Mouse (Mus musculus): Measurements from ENCODE around the gene Itfg2. TPM values are rescaled to one million over a fixed set of nuclear protein-coding genes. Genes with fewer than 3 reads are reported as not detected.
A peak's percentile ranks its signal among the peaks of the same experiment; 100 is the strongest.

Gene Itfg2
- total and polyA plus RNA-seq, 3 experiments, result 8.0 to 45.1 (median 17.9) TPM

GRCm38 (mm10) chr6:128364721-128365120, 60.0 kb downstream of the Itfg2 start:
- peaks cover 46% of the 10 kb centered on the region for H3K79me2 ChIP-seq (replicated peaks; ENCODE audit: control insufficient read depth, extremely low read depth, insufficient read depth, poor library complexity, severe bottlenecking)
- in situ Hi-C loops (cut with MboI; ENCODE audit: low pct_ligation_motif_present, low pct_unique_long_range_greater_than_20kb, low sequenced_read_pairs), result loop anchor here (5.0 kb wide), 1 partner anchor 48 kb away; no protein-coding TSS in a partner anchor
- no peaks in the 10 kb centered on the region for H3K9me3 ChIP-seq (replicated peaks; ENCODE audit: low read length)
- dilution Hi-C loops (cut with MboI; ENCODE audit: extremely low pct_ligation_motif_present, extremely low pct_unique_long_range_greater_than_20kb, low sequenced_read_pairs), result no loop called here
- TF ChIP-seq HCFC1 (IDR thresholded peaks at IDR 0.05; ENCODE audit: low read depth, low read length), result no peak
- TF ChIP-seq MAX (IDR thresholded peaks at IDR 0.05; ENCODE audit: low read length), result no peak
- no peak for TF ChIP-seq CHD1 (IDR thresholded peaks at IDR 0.05; ENCODE audit: low read depth, low read length)
- no peak for TF ChIP-seq TBP (conservative IDR thresholded peaks at IDR 0.05; ENCODE audit: low read depth, low read length)
- TF ChIP-seq CHD2 (IDR thresholded peaks at IDR 0.05; ENCODE audit: low read length), result no peak
- no peak for TF ChIP-seq TCF12 (IDR thresholded peaks at IDR 0.05; ENCODE audit: low read depth, low read length)
- TF ChIP-seq NELFE (IDR thresholded peaks at IDR 0.05; ENCODE audit: low read depth, low read length), result no peak
- TF ChIP-seq GABPA (IDR thresholded peaks at IDR 0.05; ENCODE audit: insufficient replicate concordance, low read depth, low read length), result no peak
- H3K27me3 ChIP-seq (replicated peaks), result no peaks in the 10 kb centered on the region
- DNase-seq (ENCODE audit: extremely low read depth), result no peak
- H3K4me2 ChIP-seq (ENCODE audit: insufficient read depth, low read depth, poor library complexity, severe bottlenecking), result peak overlapping the region; percentile 68
- peaks cover 13 to 50% of the 10 kb centered on the region in 2 experiments for H3K4me1 ChIP-seq (ENCODE audit: control insufficient read depth in 1 of 2, insufficient read depth in 2 of 2)
- H3K27ac ChIP-seq (ENCODE audit: insufficient read depth, low read depth), result no peak overlapping the region
- H3K4me3 ChIP-seq (replicated peaks in 1 of 3; ENCODE audit: low read depth in 2 of 3, low read length in 2 of 3, poor library complexity in 1 of 3), result no peak overlapping the region
- peaks cover 32 to 59% of the 10 kb centered on the region in 2 experiments for H3K36me3 ChIP-seq (replicated peaks in 1 of 2; ENCODE audit: control insufficient read depth in 1 of 2, insufficient read depth in 1 of 2, low read length in 1 of 2)
- H3K9ac ChIP-seq (ENCODE audit: insufficient read depth, low read depth), result peak overlapping the region; percentile 2; the same call in 1 of the 2 replicates

GRCm38 (mm10) chr6:128363007-128363825, 61.5 kb downstream of the Itfg2 start:
- peaks cover 13 to 58% of the 10 kb centered on the region in 2 experiments for H3K4me1 ChIP-seq (ENCODE audit: control insufficient read depth in 1 of 2, insufficient read depth in 2 of 2)
- peaks cover 51% of the 10 kb centered on the region for H3K79me2 ChIP-seq (replicated peaks; ENCODE audit: control insufficient read depth, extremely low read depth, insufficient read depth, poor library complexity, severe bottlenecking)
- TF ChIP-seq PAX5 (IDR thresholded peaks at IDR 0.05; ENCODE audit: low read length) (no peak), MXI1 (IDR thresholded peaks at IDR 0.05; ENCODE audit: low read depth, low read length) (no peak; the same call in 1 of the 2 replicates), MAX (IDR thresholded peaks at IDR 0.05; ENCODE audit: low read length) (no peak), CHD1 (IDR thresholded peaks at IDR 0.05; ENCODE audit: low read depth, low read length) (no peak), SMC3 (IDR thresholded peaks at IDR 0.05; ENCODE audit: low read depth, low read length) (no peak), RCOR1 (conservative IDR thresholded peaks at IDR 0.05; ENCODE audit: low read depth, low read length) (no peak), MEF2A (IDR thresholded peaks at IDR 0.05; ENCODE audit: borderline replicate concordance, low read depth, low read length) (no peak), CHD2 (IDR thresholded peaks at IDR 0.05; ENCODE audit: low read length) (no peak), TBP (conservative IDR thresholded peaks at IDR 0.05; ENCODE audit: low read depth, low read length) (0 out of 2 replicates have a peak, but pooled peaks have one; percentile 33), EP300 (IDR thresholded peaks at IDR 0.05; ENCODE audit: low read length) (no peak), UBTF (IDR thresholded peaks at IDR 0.05; ENCODE audit: low read depth, low read length) (0 out of 2 replicates have a peak, but pooled peaks have one; percentile 24), NELFE (IDR thresholded peaks at IDR 0.05; ENCODE audit: low read depth, low read length) (no peak), SIN3A (IDR thresholded peaks at IDR 0.05; ENCODE audit: low read length) (peak; percentile 45), ELF1 (IDR thresholded peaks at IDR 0.05; ENCODE audit: low read depth, low read length) (no peak), POLR2AphosphoS2 (IDR thresholded peaks at IDR 0.05; ENCODE audit: low read depth, low read length) (no peak), MYC (IDR thresholded peaks at IDR 0.05; ENCODE audit: low read depth, low read length) (no peak)
- peak overlapping the region; percentile 45 for H3K27ac ChIP-seq (ENCODE audit: insufficient read depth, low read depth)
- peak; percentile 25 for DNase-seq (ENCODE audit: extremely low read depth)
- H3K9ac ChIP-seq (ENCODE audit: insufficient read depth, low read depth), result peak overlapping the region; percentile 95
- in situ Hi-C loops (cut with MboI; ENCODE audit: low pct_ligation_motif_present, low pct_unique_long_range_greater_than_20kb, low sequenced_read_pairs) (loop anchor here (5.0 kb wide), 1 partner anchor 49 kb away; no protein-coding TSS in a partner anchor), dilution Hi-C loops (cut with MboI; ENCODE audit: extremely low pct_ligation_motif_present, extremely low pct_unique_long_range_greater_than_20kb, low sequenced_read_pairs) (no loop called here)
- H3K4me3 ChIP-seq (replicated peaks in 1 of 3; ENCODE audit: low read depth in 2 of 3, low read length in 2 of 3, poor library complexity in 1 of 3), result peak overlapping the region; percentile 77 to 88 (median 85)
- H3K9me3 ChIP-seq (replicated peaks; ENCODE audit: low read length), result no peaks in the 10 kb centered on the region
- peak overlapping the region; percentile 88 for H3K4me2 ChIP-seq (ENCODE audit: insufficient read depth, low read depth, poor library complexity, severe bottlenecking)
- no peaks in the 10 kb centered on the region for H3K27me3 ChIP-seq (replicated peaks)
- peaks cover 24 to 56% of the 10 kb centered on the region in 2 experiments for H3K36me3 ChIP-seq (replicated peaks in 1 of 2; ENCODE audit: control insufficient read depth in 1 of 2, insufficient read depth in 1 of 2, low read length in 1 of 2)
